Mouse (Mus musculus) kidney, postnatal 10 days (tissue): ENCODE measurements around the gene Limk2.

Source experiments
- DNase-seq: peaks from one replicate; pipeline ENCODE4 v3.0.0; 2021; ENCODE audit warnings: mixed read lengths

The Limk2 gene

GRCm38 (mm10) chr11:3408131-3408996, 625 bp downstream of the Limk2 start:
- peak; percentile 66 for DNase-seq

GRCm38 (mm10) chr11:3404287-3405047, 4.5 kb downstream of the Limk2 start:
- no peak for DNase-seq

- no peak for DNase-seq
Measured at GRCm38 (mm10) chr11:3403024-3403423, 6.0 kb downstream of the Limk2 start.

- no peak for DNase-seq
Measured at GRCm38 (mm10) chr11:3398318-3398717, 10.7 kb downstream of the Limk2 start.

GRCm38 (mm10) chr11:3396562-3396961, 12.4 kb downstream of the Limk2 start:
- no peak for DNase-seq

GRCm38 (mm10) chr11:3396091-3396490, 12.9 kb downstream of the Limk2 start:
- DNase-seq, result no peak

GRCm38 (mm10) chr11:3394520-3394919, 14.5 kb downstream of the Limk2 start:
- no peak for DNase-seq

- peak; percentile 35 for DNase-seq
Measured at GRCm38 (mm10) chr11:3392526-3392925, 16.5 kb downstream of the Limk2 start.

GRCm38 (mm10) chr11:3390789-3391188, 18.2 kb downstream of the Limk2 start:
- DNase-seq, result no peak

- DNase-seq, result no peak
Measured at GRCm38 (mm10) chr11:3389996-3390395, 19.0 kb downstream of the Limk2 start.

GRCm38 (mm10) chr11:3387482-3388196, 21.4 kb downstream of the Limk2 start:
- DNase-seq, result no peak

- peak; percentile 93 for DNase-seq
Measured at GRCm38 (mm10) chr11:3386941-3387368, 22.0 kb downstream of the Limk2 start.

GRCm38 (mm10) chr11:3382602-3383594, 26.1 kb downstream of the Limk2 start:
- DNase-seq, result no peak

- no peak for DNase-seq
Measured at GRCm38 (mm10) chr11:3381148-3381814, 27.7 kb downstream of the Limk2 start.

GRCm38 (mm10) chr11:3379427-3379826, 29.6 kb downstream of the Limk2 start:
- no peak for DNase-seq

- DNase-seq, result no peak
Measured at GRCm38 (mm10) chr11:3374741-3375140, 34.2 kb downstream of the Limk2 start.

GRCm38 (mm10) chr11:3374293-3374645, 34.7 kb downstream of the Limk2 start:
- no peak for DNase-seq

GRCm38 (mm10) chr11:3373591-3374292, 35.2 kb downstream of the Limk2 start:
- DNase-seq, result peak; percentile 50

GRCm38 (mm10) chr11:3371599-3372295, 37.2 kb downstream of the Limk2 start:
- DNase-seq, result no peak

- DNase-seq, result peak; percentile 88
Measured at GRCm38 (mm10) chr11:3370928-3371598, 37.9 kb downstream of the Limk2 start.
